Mouse (Mus musculus): ENCODE data around the gene Ikzf4. TPM values are rescaled to one million over a fixed set of nuclear protein-coding genes. Genes with fewer than 3 reads are reported as not detected.

Ikzf4 gene
- 7.9 and 8.3 TPM in 2 replicates for polyA plus RNA-seq (2016; fragmentation: Nextera tagmentation; extraction: Ambion mirVana)

DNA sequence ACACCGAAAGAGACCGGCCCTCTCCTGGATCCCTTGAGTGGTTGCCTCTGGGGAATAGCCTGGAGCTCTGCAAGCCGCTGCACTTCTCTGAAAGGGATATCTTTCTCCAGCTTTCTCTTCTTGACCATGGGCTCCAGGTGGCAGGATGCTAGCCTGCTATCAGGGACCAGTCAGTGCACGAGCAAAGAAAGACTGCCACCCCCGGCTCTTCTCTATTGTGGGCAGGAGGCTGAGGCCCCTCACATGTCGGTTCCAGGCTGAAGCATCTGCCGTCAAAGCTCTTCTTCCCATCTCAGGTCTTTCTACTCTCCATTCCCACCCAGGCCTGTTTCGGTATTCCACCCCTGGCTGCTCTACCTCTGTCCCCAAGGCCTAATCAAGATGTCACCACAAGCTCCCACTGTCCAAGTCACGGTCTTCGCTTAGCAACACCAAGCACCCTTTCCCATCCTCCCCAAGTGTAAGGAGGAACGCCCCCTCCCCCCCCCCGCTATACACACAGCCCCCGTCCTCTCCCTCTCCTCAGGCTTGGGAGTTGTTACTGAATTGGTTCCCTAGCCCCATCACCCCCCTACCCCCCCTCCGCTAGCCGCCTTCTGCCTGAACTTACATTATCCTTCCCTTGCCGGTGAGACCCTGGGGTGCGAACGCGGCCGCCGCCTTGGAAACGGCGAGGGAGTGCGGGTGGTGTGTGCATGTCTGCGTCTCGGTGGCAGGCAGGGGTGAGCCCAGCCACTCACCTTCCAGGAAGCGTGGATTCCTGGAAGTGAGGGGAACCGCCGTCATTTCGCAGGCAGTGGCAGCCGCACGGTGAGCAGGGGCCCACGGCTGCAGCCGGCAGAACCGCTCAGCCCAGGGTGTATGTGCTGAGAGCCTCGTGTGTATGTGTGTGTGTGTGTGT is at the start of gene Ikzf4:
Gene Ikzf4 (minus strand): TSS at position 881 of the 901 bp plus-strand sequence.
- peak within 1 kb of the TSS; percentile 48 for H3K4me3 ChIP-seq
- H3K36me3 ChIP-seq: peaks cover 13% of the 10 kb centered on the region
- ATAC-seq (ENCODE audit: low FRiP score, low read depth): peak; percentile 86
- H3K9me3 ChIP-seq: no peaks in the 10 kb centered on the region
- H3K9ac ChIP-seq: peak within 1 kb of the TSS; percentile 71
- H3K4me2 ChIP-seq (replicated peaks): peak within 1 kb of the TSS; percentile 74
- no peaks in the 10 kb centered on the region for H3K27me3 ChIP-seq (replicated peaks)
- 3% methylated on average over 36 of the region's 36 CpGs for WGBS
- H3K27ac ChIP-seq: peak within 1 kb of the TSS; percentile 62
- peaks cover 26% of the 10 kb centered on the region for H3K4me1 ChIP-seq

- no peaks in the 10 kb centered on the region for H3K9me3 ChIP-seq
- no peak; the same call in 1 of the 2 replicates for ATAC-seq (ENCODE audit: low FRiP score, low read depth)
- peaks cover 14% of the 10 kb centered on the region for H3K36me3 ChIP-seq
- peak overlapping the region; percentile 90 for H3K4me3 ChIP-seq
- peak overlapping the region; percentile 70 for H3K4me2 ChIP-seq (replicated peaks)
- H3K4me1 ChIP-seq: peaks cover 9% of the 10 kb centered on the region
- H3K9ac ChIP-seq: peak overlapping the region; percentile 94
- H3K27ac ChIP-seq: peak overlapping the region; percentile 92
- WGBS: under 1% methylated on average over 22 of the region's 22 CpGs
- H3K27me3 ChIP-seq (replicated peaks): no peaks in the 10 kb centered on the region
Observed at GRCm38 (mm10) chr10:128695411-128695991, 49.7 kb upstream of the Ikzf4 start.

GRCm38 (mm10) chr10:128674469-128675008 is 28.7 kb upstream of the Ikzf4 start:
- 3% methylated on average over 9 of the region's 9 CpGs for WGBS
- 0 out of 2 replicates have a peak overlapping the region, but pooled peaks have one; percentile 42 for H3K27ac ChIP-seq
- ATAC-seq (ENCODE audit: low FRiP score, low read depth): no peak

DNA sequence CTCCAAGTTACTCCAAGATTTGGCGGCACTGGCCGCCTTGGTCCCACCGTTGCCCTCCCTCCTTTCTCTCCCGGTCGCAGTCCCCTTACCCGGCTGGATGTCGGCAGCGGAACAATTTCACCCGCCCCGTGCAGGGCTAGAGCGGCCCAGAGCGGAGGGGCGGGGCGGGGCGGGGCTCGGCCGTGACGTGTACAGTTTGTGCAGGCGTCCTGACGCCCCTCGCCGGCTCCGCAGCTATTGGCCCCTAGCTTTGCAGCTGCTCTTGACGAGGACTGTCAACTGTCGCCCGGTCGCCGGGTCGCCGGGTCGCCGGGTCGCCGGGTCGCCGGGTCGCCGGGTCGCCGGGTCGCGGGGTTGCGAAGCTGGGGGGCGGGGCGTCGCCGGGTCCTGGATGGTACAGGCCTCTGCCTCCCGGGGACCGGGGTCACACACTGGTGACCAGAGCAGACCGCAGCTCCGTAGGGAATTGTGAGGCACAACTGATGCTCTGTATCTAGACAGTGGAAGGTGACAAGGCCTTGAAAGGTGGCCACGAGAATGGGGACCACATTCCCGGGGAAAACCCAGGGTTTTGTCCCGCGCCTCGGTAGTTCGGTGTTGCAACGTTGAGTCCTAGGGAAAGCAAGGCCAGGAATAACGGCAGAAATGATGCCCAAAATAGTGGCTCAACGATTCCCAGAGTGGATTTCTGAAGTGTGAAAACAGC is 28.1 kb upstream of the Ikzf4 start, which contains the start of gene Suox:
Gene Suox (minus strand): TSS at position 311 of the 706 bp plus-strand sequence.
- WGBS: under 1% methylated on average over 59 of the region's 60 CpGs
- no peaks in the 10 kb centered on the region for H3K9me3 ChIP-seq
- peaks cover 16% of the 10 kb centered on the region; the same call in 1 of the 2 replicates for H3K4me1 ChIP-seq
- H3K4me2 ChIP-seq (replicated peaks): peak within 1 kb of the TSS; percentile 94
- ATAC-seq (ENCODE audit: low FRiP score, low read depth): peak; percentile 95
- H3K4me3 ChIP-seq: peak within 1 kb of the TSS; percentile 67
- H3K9ac ChIP-seq: peak within 1 kb of the TSS; percentile 69
- H3K27me3 ChIP-seq (replicated peaks): no peaks in the 10 kb centered on the region
- H3K36me3 ChIP-seq: peaks cover 7% of the 10 kb centered on the region; the same call in 1 of the 2 replicates
- H3K27ac ChIP-seq: peak within 1 kb of the TSS; percentile 42; the same call in 1 of the 2 replicates

More at GRCm38 (mm10) chr10:128674469-128675008, 28.7 kb upstream of the Ikzf4 start:
- Histone ChIP-seq H3K4me3 (peak overlapping the region; percentile 67), H3K36me3 (peaks cover 8% of the 10 kb centered on the region), H3K4me1 (peaks cover 16% of the 10 kb centered on the region; the same call in 1 of the 2 replicates), H3K4me2 (replicated peaks) (peak overlapping the region; percentile 94), H3K27me3 (replicated peaks) (no peaks in the 10 kb centered on the region), H3K9ac (peak overlapping the region; percentile 69), H3K9me3 (no peaks in the 10 kb centered on the region)

DNA sequence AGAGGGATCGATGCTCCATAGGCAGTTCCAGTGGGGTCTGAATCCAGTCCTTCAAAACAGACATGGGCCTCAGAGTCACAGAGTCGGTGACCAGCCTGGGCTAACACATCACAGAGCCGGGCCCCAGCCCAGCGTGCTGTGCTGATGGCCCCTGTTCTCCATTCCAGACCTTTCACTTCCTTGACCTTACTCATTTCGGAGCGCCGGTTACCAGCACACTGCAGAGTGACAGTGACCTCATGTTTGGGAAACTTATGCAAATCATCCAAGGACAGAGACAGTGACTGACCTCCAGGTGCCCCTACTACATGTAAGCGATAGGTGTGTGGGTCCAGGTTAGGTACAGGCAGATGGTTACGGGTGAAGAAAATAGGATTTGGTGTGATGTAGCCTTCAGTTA is 25.4 kb upstream of the Ikzf4 start:
- Histone ChIP-seq H3K27me3 (replicated peaks) (no peaks in the 10 kb centered on the region), H3K9me3 (no peaks in the 10 kb centered on the region), H3K9ac (no peak overlapping the region), H3K4me1 (peaks cover 19% of the 10 kb centered on the region), H3K4me3 (no peak overlapping the region), H3K27ac (no peak overlapping the region), H3K4me2 (replicated peaks) (no peak overlapping the region), H3K36me3 (peaks cover 7% of the 10 kb centered on the region; the same call in 1 of the 2 replicates)
- 97% methylated on average over 9 of the region's 9 CpGs for WGBS
- ATAC-seq (ENCODE audit: low FRiP score, low read depth): no peak

DNA sequence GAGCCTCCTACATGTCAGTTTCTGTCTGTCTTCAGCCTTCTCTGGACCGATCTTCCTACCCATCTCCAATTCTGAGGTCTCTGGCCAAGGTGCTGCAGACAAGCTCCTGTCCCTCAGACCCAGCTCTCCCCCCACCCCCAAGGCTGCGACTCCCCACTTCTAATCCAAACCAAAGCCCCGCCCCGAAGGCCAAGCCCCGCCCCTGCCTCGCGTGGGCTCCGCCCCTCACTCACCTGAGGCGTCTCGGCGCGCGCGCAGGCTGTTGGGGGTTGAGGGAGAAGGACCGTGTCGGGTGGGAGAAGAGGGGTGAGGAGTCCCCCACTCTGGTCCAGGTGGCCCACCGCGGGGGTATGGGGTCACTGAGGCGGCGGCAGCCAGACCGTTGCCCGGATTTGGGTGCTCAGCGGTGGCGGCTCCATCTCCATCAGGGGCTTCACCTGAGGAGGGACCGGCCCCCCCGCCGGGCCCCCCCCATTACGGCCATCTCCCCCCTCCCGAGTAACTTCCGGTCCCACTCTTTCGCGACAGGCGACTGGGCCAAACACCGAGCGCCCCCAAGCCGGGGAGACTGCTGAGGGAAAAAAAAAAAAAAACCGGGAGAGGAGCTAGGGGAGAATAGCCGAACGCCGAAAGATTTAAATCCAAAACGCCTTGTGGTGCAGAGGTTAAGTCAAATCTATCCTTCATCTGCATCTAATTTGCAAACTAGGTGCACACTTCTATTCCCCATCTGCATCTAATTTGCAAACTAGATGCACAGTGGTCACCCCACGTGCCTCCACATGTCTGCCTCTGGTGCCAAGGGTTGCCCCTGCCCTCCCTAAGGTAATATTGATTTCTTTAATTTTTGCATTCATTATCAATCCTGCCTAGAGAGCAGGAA is 23.2 kb upstream of the Ikzf4 start:
- Histone ChIP-seq H3K4me2 (replicated peaks) (peak overlapping the region; percentile 92), H3K4me1 (peaks cover 15% of the 10 kb centered on the region), H3K27ac (no peak overlapping the region), H3K36me3 (peaks cover 7% of the 10 kb centered on the region; the same call in 1 of the 2 replicates), H3K27me3 (replicated peaks) (no peaks in the 10 kb centered on the region), H3K4me3 (peak overlapping the region; percentile 67), H3K9me3 (no peaks in the 10 kb centered on the region), H3K9ac (peak overlapping the region; percentile 73)
- WGBS: under 1% methylated on average over 42 of the region's 42 CpGs
- peak; percentile 49; the same call in 1 of the 2 replicates for ATAC-seq (ENCODE audit: low FRiP score, low read depth)

GRCm38 (mm10) chr10:128665806-128666205 is 20.0 kb upstream of the Ikzf4 start:
- Histone ChIP-seq H3K36me3 (peaks cover 3% of the 10 kb centered on the region; the same call in 1 of the 2 replicates), H3K4me3 (no peak overlapping the region), H3K9ac (no peak overlapping the region), H3K9me3 (no peaks in the 10 kb centered on the region), H3K4me2 (replicated peaks) (no peak overlapping the region), H3K4me1 (peaks cover 3% of the 10 kb centered on the region; the same call in 1 of the 2 replicates), H3K27me3 (replicated peaks) (no peaks in the 10 kb centered on the region), H3K27ac (no peak overlapping the region)
- ATAC-seq (ENCODE audit: low FRiP score, low read depth): no peak
- WGBS: 92% methylated on average over 2 of the region's 2 CpGs

DNA sequence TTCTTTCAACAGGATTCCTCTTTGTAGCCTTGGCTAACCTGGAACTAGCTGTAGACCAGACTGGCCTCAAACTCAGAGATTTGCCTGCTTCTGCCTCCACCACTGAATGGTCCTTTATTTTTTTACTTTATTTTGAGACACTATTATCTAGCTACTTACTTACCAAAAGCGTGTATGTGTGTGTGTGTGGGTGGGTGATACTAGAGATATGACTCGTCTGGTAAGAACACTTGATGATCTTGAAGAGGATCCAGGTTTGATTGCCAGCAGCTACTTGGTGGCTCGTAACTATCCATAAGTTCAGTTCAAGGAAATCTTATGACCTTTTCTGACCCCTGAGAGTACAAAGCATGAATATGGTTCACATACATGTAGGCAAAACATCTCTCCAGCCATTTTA is 19.5 kb upstream of the Ikzf4 start:
- H3K4me2 ChIP-seq (replicated peaks): no peak overlapping the region
- no peaks in the 10 kb centered on the region for H3K9me3 ChIP-seq
- H3K4me1 ChIP-seq: peaks cover 3% of the 10 kb centered on the region; the same call in 1 of the 2 replicates
- H3K4me3 ChIP-seq: no peak overlapping the region
- no peak overlapping the region for H3K27ac ChIP-seq
- H3K36me3 ChIP-seq: no peaks in the 10 kb centered on the region
- WGBS: 82% methylated on average over 3 of the region's 3 CpGs
- no peak overlapping the region for H3K9ac ChIP-seq
- H3K27me3 ChIP-seq (replicated peaks): no peaks in the 10 kb centered on the region
- no peak for ATAC-seq (ENCODE audit: low FRiP score, low read depth)

GRCm38 (mm10) chr10:128664808-128665207 is 19.0 kb upstream of the Ikzf4 start:
- Histone ChIP-seq H3K4me2 (replicated peaks) (no peak overlapping the region), H3K4me1 (peaks cover 3% of the 10 kb centered on the region; the same call in 1 of the 2 replicates), H3K27ac (no peak overlapping the region), H3K36me3 (no peaks in the 10 kb centered on the region), H3K27me3 (replicated peaks) (no peaks in the 10 kb centered on the region), H3K9ac (no peak overlapping the region), H3K9me3 (no peaks in the 10 kb centered on the region), H3K4me3 (no peak overlapping the region)
- 75% methylated on average over 3 of the region's 3 CpGs for WGBS
- no peak for ATAC-seq (ENCODE audit: low FRiP score, low read depth)

DNA sequence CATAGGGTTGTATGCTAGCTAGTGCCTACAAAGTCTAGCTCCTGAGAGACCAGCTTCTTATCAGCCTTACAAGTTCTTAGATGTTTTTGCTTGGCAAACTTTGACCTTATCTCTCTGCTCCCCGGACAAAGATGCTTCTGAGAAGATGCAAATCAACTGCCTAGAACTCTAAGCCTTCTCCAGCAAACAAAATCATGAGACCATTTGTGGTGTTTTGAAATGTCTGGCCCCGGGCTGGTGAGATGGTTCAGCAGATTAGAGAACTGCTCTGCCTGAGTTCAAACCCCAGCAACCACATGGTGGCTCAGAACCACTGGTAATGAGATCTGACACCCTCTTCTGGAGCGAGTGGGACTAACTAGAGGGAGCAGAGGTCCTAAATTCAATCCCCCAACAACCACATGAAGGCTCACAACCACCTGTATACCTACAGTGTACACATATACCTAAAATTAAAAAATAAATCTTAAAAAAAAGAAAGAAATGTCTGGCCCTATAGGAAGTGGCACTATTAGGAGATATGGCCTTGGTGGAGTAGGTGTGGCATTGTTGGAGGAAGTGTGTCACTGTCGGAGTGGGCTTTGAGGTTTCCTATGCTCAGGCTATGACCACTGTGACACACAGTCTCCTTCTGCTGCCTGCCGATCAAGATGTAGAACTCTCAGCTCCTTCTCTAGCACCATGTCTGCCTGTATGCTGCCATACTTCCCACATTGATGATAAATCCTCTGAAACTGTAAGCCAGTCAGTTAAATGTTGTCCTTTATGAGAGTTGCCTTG is 17.8 kb upstream of the Ikzf4 start:
- peaks cover 3% of the 10 kb centered on the region; the same call in 1 of the 2 replicates for H3K4me1 ChIP-seq
- WGBS: 75% methylated on average over 5 of the region's 5 CpGs
- no peak for ATAC-seq (ENCODE audit: low FRiP score, low read depth)
- H3K36me3 ChIP-seq: no peaks in the 10 kb centered on the region
- H3K27me3 ChIP-seq (replicated peaks): no peaks in the 10 kb centered on the region
- no peak overlapping the region for H3K4me3 ChIP-seq
- no peak overlapping the region for H3K27ac ChIP-seq
- H3K9me3 ChIP-seq: no peaks in the 10 kb centered on the region
- H3K4me2 ChIP-seq (replicated peaks): no peak overlapping the region
- H3K9ac ChIP-seq: no peak overlapping the region
